Mouse (Mus musculus) ovary, postnatal 10 days (tissue): ENCODE data around the gene Ints12.

Source experiments
- DNase-seq: peaks from one replicate; pipeline ENCODE4 v3.0.0; 2022; ENCODE audit warnings: low spot score

The Ints12 gene

DNA sequence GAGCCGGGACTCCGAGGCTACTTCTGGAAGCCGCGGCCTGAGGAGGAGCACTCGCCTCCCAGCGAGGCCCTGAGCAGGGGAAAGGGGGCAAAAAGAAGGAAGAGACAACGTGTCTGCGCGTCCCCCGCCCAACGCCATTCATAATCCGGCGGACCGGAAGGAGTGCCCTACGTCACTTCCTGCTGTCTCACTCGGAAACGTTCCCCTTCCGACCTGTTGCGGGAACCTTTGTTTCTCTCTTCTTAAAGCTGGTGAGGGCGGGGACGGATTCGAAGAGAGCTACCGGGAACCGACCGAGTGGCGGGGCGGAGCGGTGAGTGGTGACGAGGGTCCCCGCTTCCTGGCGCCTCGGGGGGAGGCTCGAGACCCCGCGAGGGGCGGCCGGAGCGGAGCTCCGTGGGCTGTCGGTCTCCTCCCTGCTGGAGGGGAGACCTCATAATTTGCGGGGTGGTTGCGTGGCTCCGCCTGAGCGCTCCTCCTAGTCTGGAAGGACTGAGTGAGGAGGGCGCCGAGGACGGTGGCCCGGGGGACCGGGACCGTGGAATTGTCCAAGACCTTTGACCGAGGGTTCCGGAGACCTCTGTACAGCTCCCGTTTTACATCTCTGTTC lies at the start of gene Ints12, which contains the start of gene Gstcd:
Ints12 (plus strand) TSS at position 177 of the 610 bp plus-strand sequence.
Gstcd (minus strand) TSS at position 370 of the 610 bp plus-strand sequence.
- peak; percentile 86 for DNase-seq

GRCm38 (mm10) chr3:133052068-133052467 lies 39.6 kb upstream of the Ints12 start:
- no peak for DNase-seq

DNA sequence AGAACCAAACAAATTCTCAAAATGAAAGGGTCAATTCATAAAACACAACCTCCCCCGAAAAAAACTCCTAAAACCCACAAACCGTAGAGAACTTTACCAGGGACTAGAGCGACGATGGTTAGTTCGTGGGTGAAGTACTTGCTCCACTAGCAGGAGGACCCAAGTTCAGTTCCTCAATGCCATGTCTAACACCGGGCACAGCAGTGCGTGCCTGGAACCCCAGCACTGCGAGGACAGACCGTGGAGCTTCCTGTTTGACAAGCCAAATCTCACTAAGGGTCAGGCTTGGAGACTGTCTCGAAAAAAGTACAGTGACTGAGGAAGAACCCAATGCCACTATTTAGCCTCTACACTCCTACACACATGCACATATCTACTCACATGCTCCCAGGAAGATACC lies 16.1 kb upstream of the Ints12 start:
- no peak for DNase-seq

DNA sequence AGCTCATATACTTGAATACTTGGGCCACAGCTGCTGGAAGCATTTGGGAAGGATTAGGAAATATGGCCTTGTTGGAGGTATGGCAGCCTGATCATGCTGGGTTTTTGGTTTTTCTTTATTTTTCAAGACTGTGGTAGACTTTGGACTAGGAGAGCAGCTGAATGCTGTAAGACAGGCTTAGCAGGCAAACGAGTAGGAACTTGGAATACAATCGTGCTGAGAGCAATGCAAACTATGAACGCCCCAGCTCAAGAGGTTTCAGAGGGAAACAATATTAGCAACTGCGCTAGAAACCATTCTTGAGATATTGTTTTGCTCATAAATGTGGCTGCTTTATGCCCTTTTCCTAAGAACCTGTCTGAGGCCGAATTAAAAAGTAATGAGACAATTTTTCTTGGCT lies 8.9 kb upstream of the Ints12 start:
- no peak for DNase-seq

- DNase-seq: no peak
Observed at GRCm38 (mm10) chr3:133085858-133086257, 5.8 kb upstream of the Ints12 start.

- no peak for DNase-seq
Observed at GRCm38 (mm10) chr3:133090247-133091120, 1.2 kb upstream of the Ints12 start.

DNA sequence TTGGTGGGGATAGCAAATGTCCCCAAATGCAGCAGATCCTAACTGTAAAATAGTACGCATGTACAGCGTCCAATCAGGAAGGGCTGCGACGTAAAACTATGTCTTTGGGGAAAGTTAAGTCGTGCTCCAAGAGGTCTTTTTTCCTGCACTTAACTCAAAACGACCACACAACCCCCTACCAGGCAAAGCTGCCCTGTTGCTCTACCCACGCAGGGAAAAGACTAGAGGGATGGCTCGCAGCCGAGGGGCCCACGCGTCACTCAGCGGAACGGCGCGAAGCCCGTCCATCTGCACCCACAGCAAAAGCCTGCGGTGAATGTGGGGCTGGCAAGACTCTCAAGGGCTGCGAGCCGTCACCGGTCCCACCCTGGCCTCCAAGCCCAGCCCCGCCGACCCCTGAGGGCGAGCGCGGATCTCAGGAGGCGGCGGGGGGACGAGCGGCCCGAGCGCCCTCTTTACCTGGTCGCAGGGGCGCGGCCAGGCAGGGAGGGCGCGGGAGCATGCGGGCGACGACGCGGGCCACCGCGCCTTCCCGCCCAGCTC lies 448 bp upstream of the Ints12 start:
- no peak for DNase-seq

GRCm38 (mm10) chr3:133092274-133092853 lies 724 bp downstream of the Ints12 start:
- DNase-seq: no peak

DNA sequence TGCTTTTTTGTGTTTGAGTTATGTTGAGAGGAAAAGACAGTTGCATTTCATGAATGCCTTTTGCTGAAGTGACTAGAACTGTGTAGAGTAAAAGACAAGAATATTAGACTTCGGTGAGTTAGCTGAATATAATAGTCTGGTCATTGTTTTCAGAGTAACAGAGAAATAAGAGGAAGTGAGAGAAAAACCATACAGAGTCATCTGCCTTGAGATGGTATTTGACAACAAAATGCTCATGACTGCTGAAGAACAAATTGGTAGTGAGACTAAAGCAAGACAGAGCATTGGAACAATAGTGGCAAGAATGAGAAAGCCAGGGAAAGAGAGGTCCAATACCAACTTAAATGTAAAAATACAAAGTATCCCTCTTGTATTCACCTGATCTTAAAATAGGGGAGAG lies 1.3 kb downstream of the Ints12 start:
- no peak for DNase-seq

GRCm38 (mm10) chr3:133094305-133094704 lies 2.7 kb downstream of the Ints12 start:
- no peak for DNase-seq

DNA sequence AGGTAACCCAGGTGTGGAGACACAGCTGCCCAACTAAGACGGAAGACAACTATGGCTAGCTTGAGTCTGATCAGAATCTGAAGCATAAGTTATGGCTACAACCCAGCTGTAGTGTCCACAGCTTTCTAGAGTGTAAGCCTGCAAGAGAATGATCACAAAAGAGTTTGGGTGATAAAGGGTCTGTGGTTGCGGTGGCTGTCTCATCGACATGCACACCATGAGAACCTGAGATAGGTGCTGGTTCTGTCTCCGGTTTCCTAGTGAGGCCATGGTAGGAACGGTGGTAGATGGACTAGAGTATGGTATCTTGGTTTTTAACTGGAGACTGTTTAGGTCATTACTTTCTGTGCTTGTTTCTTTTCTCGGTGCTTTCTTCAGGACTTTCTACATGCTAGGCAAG lies 6.3 kb downstream of the Ints12 start:
- no peak for DNase-seq

DNA sequence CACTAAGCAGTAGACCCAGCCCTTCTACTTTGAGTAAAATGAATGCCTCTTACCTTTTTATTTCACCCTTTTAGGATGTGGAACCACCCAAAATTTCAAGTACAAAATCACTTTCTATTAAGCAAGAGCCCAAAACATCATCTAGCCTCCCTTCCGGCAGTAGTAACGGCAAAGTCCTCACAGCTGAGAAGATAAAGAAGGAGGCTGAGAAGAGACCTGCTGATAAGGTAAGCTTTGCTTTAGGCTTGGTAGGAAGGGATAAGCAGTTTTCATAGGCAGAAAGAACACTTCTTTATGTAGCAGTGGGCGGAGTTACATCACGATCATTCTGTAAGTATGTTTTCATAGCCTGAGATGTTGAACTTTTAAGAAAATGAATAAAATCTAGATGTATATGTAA lies 6.7 kb downstream of the Ints12 start:
- no peak for DNase-seq

DNA sequence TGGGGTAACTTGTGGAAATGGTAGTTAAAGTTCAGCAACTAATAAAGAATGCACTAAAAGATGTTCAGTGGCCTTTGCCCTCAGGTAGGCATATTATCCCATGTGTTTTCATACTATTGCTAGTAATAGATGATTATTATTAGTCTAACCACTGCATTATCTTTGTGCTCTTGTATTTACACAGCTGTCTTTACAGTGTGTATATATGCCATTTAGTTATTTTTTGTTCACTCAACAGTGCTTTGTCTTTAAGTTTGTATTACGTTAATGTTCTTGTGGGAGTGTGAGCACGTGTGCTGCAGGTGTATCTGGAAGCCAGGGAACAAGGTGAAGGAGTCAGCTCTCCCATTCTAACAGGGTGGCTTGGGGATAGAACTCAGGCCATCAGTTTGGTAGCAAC lies 7.3 kb downstream of the Ints12 start:
- no peak for DNase-seq

DNA sequence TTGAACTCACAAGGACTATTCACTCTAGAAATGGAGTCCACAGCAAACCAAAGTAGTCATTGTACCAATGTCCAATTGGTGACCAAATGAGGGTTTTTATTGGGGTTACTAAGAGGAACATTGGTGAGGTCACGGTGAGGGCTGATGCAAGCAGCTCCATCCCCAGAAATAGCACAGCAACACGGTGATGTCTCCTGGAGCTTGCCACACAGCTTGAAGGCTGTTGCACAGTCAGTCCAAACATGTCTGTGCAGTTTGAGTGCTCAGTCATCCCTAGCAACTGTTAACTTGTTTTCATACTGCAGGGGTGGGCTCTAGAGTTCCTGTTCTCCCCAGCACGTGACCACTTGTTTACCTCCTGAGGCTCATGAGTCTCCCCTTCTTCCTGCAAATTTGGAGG lies 12.1 kb downstream of the Ints12 start:
- DNase-seq: no peak

GRCm38 (mm10) chr3:133104436-133104835 lies 12.8 kb downstream of the Ints12 start:
- DNase-seq: no peak

GRCm38 (mm10) chr3:133108731-133109130 lies 17.1 kb downstream of the Ints12 start:
- DNase-seq: no peak

DNA sequence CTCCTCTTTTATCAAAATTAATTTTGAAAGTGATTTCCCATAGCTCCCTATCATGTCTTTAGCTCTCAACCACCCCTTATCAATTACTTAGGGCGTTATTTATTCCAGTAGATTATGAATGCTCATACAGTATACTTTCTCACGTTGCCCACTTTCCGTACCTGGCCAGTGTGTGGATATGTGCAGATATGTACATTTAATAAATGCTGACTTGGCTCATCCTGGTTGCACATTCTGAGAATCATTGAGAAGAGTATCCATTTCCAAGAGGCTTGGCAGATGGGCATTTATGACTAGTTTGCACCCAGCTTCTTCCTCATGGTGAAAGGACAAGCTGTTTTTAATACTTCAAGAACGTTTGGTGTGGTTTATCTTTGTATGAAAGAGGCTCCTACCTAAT lies 18.2 kb downstream of the Ints12 start:
- DNase-seq: no peak

DNA sequence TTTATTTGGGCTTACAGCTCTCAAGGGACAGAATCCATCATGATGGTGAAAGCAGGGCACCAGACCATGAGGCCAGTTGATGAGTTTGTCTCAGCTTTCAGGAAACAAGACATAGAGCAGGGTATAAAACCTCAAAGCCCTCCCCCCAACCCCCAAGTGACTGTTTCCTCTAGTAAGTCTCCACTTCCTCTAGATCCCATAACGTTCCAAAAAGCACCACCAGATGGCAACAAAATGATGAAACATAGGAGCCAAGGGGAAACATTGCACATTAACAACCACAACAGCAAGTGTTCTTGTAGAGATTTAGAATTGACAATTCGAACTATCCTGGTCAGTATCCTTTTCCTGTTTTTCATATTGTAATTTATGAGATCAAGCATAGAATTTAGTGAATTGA lies 20.1 kb downstream of the Ints12 start:
- DNase-seq: no peak

DNA sequence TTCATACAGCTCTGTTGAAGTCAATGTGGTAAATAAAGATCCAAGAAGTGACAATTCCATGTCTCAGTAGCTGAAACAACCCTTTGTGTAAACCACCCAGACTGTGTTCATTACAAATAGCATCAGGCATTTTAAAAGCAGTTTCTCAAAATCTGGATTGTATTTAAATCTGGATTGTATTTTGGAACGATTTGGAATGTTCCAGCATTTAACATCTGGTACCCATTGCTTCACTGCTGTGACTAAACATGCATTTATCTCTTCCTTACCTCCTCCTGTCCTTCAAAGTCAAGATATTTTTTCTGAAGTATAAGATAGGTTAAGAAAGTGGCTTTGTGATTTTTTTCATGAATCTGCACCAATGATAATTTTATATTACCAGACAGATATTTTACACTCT lies 21.6 kb downstream of the Ints12 start:
- no peak for DNase-seq

- no peak for DNase-seq
Observed at GRCm38 (mm10) chr3:133131372-133131771, 39.7 kb downstream of the Ints12 start.

DNA sequence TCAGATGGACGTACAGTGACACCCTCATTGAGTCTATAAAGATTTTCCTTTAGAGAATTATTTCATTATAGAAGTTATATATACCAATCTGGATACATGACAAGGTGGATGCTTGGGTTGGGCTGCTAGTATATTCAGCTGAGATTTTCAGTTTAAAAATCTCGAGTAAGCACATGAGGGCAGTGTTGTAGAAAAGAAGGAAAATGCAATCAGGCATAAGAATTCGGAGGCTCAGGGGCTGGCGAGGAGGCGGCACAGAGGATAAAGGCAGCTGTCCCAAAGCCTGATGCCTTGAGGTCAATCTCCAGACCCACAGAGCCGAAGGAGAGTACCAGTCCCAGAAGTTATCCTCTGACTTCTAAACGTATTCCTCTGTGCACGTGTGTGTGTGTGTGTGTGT lies 41.0 kb downstream of the Ints12 start:
- DNase-seq: no peak

- DNase-seq: no peak
Observed at GRCm38 (mm10) chr3:133141877-133142276, 50.2 kb downstream of the Ints12 start.
